Mouse (Mus musculus): ENCODE data around the gene Gse1. TPM values are rescaled to one million over a fixed set of nuclear protein-coding genes. Genes with fewer than 3 reads are reported as not detected.

Gse1 gene
- total and polyA plus RNA-seq, 3 experiments = 23.6 to 128 (median 66.9) TPM

- H3K9ac ChIP-seq (ENCODE audit: control insufficient read depth, low read depth, low read length, poor library complexity, severe bottlenecking) = no peak overlapping the region
- H3K27me3 ChIP-seq (ENCODE audit: control insufficient read depth in 1 of 2, insufficient read depth in 2 of 2, low read length in 2 of 2) = no peaks in the 10 kb centered on the region
- H3K27ac ChIP-seq (ENCODE audit: control insufficient read depth, low read depth, low read length) = no peak overlapping the region
- TF ChIP-seq POLR2AphosphoS2 (IDR thresholded peaks at IDR 0.05; ENCODE audit: low read length) (no peak), UBTF (IDR thresholded peaks at IDR 0.05; ENCODE audit: borderline replicate concordance, insufficient read depth, low read depth, low read length) (no peak), CTCF (IDR thresholded peaks at IDR 0.05 in 2 of 3, conservative IDR thresholded peaks at IDR 0.05 in 1 of 3; ENCODE audit: control insufficient read depth in 1 of 3, insufficient read depth in 1 of 3, low read depth in 2 of 3, low read length in 3 of 3, poor library complexity in 1 of 3, severe bottlenecking in 1 of 3) (no peak), TCF12 (IDR thresholded peaks at IDR 0.05; ENCODE audit: low read depth, low read length) (no peak), ZMIZ1 (IDR thresholded peaks at IDR 0.05; ENCODE audit: low read depth, low read length) (no peak), POLR2AphosphoS5 (IDR thresholded peaks at IDR 0.05; ENCODE audit: borderline replicate concordance, low read depth, low read length) (no peak)
- H3K79me2 ChIP-seq (ENCODE audit: control insufficient read depth, insufficient read depth, low read length, poor library complexity) = no peaks in the 10 kb centered on the region
- peaks cover 1 to 8% of the 10 kb centered on the region in 2 experiments; a peak in 3 of 4 replicates for H3K4me1 ChIP-seq (ENCODE audit: control insufficient read depth in 1 of 2, insufficient read depth in 2 of 2, low read length in 2 of 2)
- peaks cover 0 to under 1% of the 10 kb centered on the region in 2 experiments; a peak in 2 of 4 replicates for H3K36me3 ChIP-seq (ENCODE audit: control insufficient read depth in 1 of 2, insufficient read depth in 2 of 2, low read length in 2 of 2)
- no peak overlapping the region for H3K4me3 ChIP-seq (ENCODE audit: control insufficient read depth in 1 of 2, insufficient read depth in 1 of 2, low read depth in 2 of 2, low read length in 2 of 2)
- H3K9me3 ChIP-seq (replicated peaks; ENCODE audit: insufficient read depth, low read length) = no peaks in the 10 kb centered on the region
- no peak for DNase-seq (ENCODE audit: low read depth, low spot score)
Observed at GRCm38 (mm10) chr8:120432438-120432837, 204.2 kb downstream of the Gse1 start.

GRCm38 (mm10) chr8:120433143-120433542 is 204.9 kb downstream of the Gse1 start:
- no peak for TF ChIP-seq NELFE (IDR thresholded peaks at IDR 0.05; ENCODE audit: low read depth, low read length)

GRCm38 (mm10) chr8:120433734-120434133 is 205.5 kb downstream of the Gse1 start:
- H3K27ac ChIP-seq (ENCODE audit: control insufficient read depth, low read depth, low read length) = no peak overlapping the region
- H3K79me2 ChIP-seq (ENCODE audit: control insufficient read depth, insufficient read depth, low read length, poor library complexity) = no peaks in the 10 kb centered on the region
- peak; percentile 60 for DNase-seq (ENCODE audit: low read depth, low spot score)
- no peaks in the 10 kb centered on the region for H3K27me3 ChIP-seq (ENCODE audit: control insufficient read depth in 1 of 2, insufficient read depth in 2 of 2, low read length in 2 of 2)
- no peaks in the 10 kb centered on the region for H3K4me1 ChIP-seq (ENCODE audit: control insufficient read depth in 1 of 2, insufficient read depth in 2 of 2, low read length in 2 of 2)
- no peaks in the 10 kb centered on the region for H3K9me3 ChIP-seq (replicated peaks; ENCODE audit: insufficient read depth, low read length)
- no peak overlapping the region for H3K4me3 ChIP-seq (ENCODE audit: control insufficient read depth in 1 of 2, insufficient read depth in 1 of 2, low read depth in 2 of 2, low read length in 2 of 2)
- H3K36me3 ChIP-seq (ENCODE audit: control insufficient read depth in 1 of 2, insufficient read depth in 2 of 2, low read length in 2 of 2) = no peaks in the 10 kb centered on the region
- H3K9ac ChIP-seq (ENCODE audit: control insufficient read depth, low read depth, low read length, poor library complexity, severe bottlenecking) = no peak overlapping the region
- TF ChIP-seq KAT2A (conservative IDR thresholded peaks at IDR 0.05; ENCODE audit: low read depth, low read length) (no peak), MAZ (IDR thresholded peaks at IDR 0.05; ENCODE audit: low read depth, low read length) (no peak), SMC3 (IDR thresholded peaks at IDR 0.05; ENCODE audit: low read depth, low read length) (peak; percentile 68), MXI1 (IDR thresholded peaks at IDR 0.05; ENCODE audit: low read depth, low read length) (no peak), TBP (IDR thresholded peaks at IDR 0.05; ENCODE audit: low read depth, low read length) (no peak), USF1 (IDR thresholded peaks at IDR 0.05; ENCODE audit: low read depth, low read length) (no peak), RCOR1 (IDR thresholded peaks at IDR 0.05; ENCODE audit: low read depth, low read length) (no peak), ZNF384 (IDR thresholded peaks at IDR 0.05; ENCODE audit: low read depth, low read length) (no peak), RAD21 (IDR thresholded peaks at IDR 0.05; ENCODE audit: low read depth, low read length) (peak; percentile 69), USF2 (IDR thresholded peaks at IDR 0.05; ENCODE audit: borderline replicate concordance in 1 of 2, insufficient read depth in 1 of 2, low read depth in 1 of 2, low read length in 2 of 2) (no peak), POLR2AphosphoS2 (IDR thresholded peaks at IDR 0.05; ENCODE audit: low read length) (no peak), MYB (IDR thresholded peaks at IDR 0.05; ENCODE audit: low read depth, low read length) (no peak), ZKSCAN1 (IDR thresholded peaks at IDR 0.05; ENCODE audit: low read depth, low read length) (no peak), UBTF (IDR thresholded peaks at IDR 0.05; ENCODE audit: borderline replicate concordance, insufficient read depth, low read depth, low read length) (no peak), SIN3A (IDR thresholded peaks at IDR 0.05; ENCODE audit: low read length) (no peak), BHLHE40 (IDR thresholded peaks at IDR 0.05; ENCODE audit: borderline replicate concordance, low read depth, low read length) (no peak), HCFC1 (IDR thresholded peaks at IDR 0.05; ENCODE audit: low read depth, low read length) (no peak), GABPA (IDR thresholded peaks at IDR 0.05; ENCODE audit: low read depth, low read length) (no peak), ZMIZ1 (IDR thresholded peaks at IDR 0.05; ENCODE audit: low read depth, low read length) (no peak), E2F4 (IDR thresholded peaks at IDR 0.05; ENCODE audit: borderline replicate concordance, low read depth, low read length) (no peak), ELF1 (IDR thresholded peaks at IDR 0.05; ENCODE audit: low read depth, low read length) (no peak), POLR2AphosphoS5 (IDR thresholded peaks at IDR 0.05; ENCODE audit: borderline replicate concordance, low read depth, low read length) (no peak), MYC (IDR thresholded peaks at IDR 0.05; ENCODE audit: low read depth, low read length) (no peak)

More at GRCm38 (mm10) chr8:120433143-120433542, 204.9 kb downstream of the Gse1 start:
- H3K27ac ChIP-seq (ENCODE audit: control insufficient read depth, low read depth, low read length) = no peak overlapping the region
- H3K4me3 ChIP-seq (ENCODE audit: control insufficient read depth in 1 of 2, insufficient read depth in 1 of 2, low read depth in 2 of 2, low read length in 2 of 2) = no peak overlapping the region
- H3K27me3 ChIP-seq (ENCODE audit: control insufficient read depth in 1 of 2, insufficient read depth in 2 of 2, low read length in 2 of 2) = no peaks in the 10 kb centered on the region
- H3K4me1 ChIP-seq (ENCODE audit: control insufficient read depth in 1 of 2, insufficient read depth in 2 of 2, low read length in 2 of 2) = 0 out of 4 replicates have a peak, but pooled peaks cover 0 to 1% of the 10 kb centered on the region in 2 experiments
- no peak overlapping the region for H3K9ac ChIP-seq (ENCODE audit: control insufficient read depth, low read depth, low read length, poor library complexity, severe bottlenecking)
- H3K79me2 ChIP-seq (ENCODE audit: control insufficient read depth, insufficient read depth, low read length, poor library complexity) = no peaks in the 10 kb centered on the region
- no peaks in the 10 kb centered on the region for H3K9me3 ChIP-seq (replicated peaks; ENCODE audit: insufficient read depth, low read length)
- no peak for DNase-seq (ENCODE audit: low read depth, low spot score)
- H3K36me3 ChIP-seq (ENCODE audit: control insufficient read depth in 1 of 2, insufficient read depth in 2 of 2, low read length in 2 of 2) = no peaks in the 10 kb centered on the region

Data from MEL (cell line).